In genomic region chr11:79718202-79718601, GRCm38 (mm10) we compare ENCODE assay signal across 26 mouse cellular contexts.
A peak's percentile ranks its signal among the peaks of the same experiment; 100 is the strongest.
DNase-seq lines count a peak whose midpoint lies in the region; ATAC-seq and TF ChIP-seq lines count a peak whose summit lies in the region.
"Had no signal": no experiment of that assay in that cellular context is flagged by ENCODE, and none has a peak within 500 bp of the region (broad histone marks: within the 10 kb centered on the region; RNA-seq: fewer than 3 reads in every experiment).

No protein-coding gene starts in this region.

- no peaks in the 10 kb centered on the region for H3K36me3 ChIP-seq in small intestine, adult 2 months (ENCODE audit: control insufficient read depth, insufficient read depth, low read length)
- H3K36me3 ChIP-seq: embryonic facial prominence, embryonic 10.5 days; embryonic facial prominence, embryonic 15.5 days; heart, embryonic 12.5 days; hindbrain, embryonic 13.5 days; lung, embryonic 15.5 days; midbrain, embryonic 13.5 days had no signal

- no peak overlapping the region for H3K4me3 ChIP-seq in layer of hippocampus, adult 2 months
- no peak overlapping the region for H3K4me3 ChIP-seq in small intestine, adult 2 months (ENCODE audit: low read depth, low read length)
- H3K4me3 ChIP-seq: embryonic facial prominence, embryonic 10.5 days; embryonic facial prominence, embryonic 15.5 days; heart, adult 2 months; heart, embryonic 12.5 days; hindbrain, embryonic 13.5 days; lung, embryonic 15.5 days; midbrain, embryonic 13.5 days had no signal

- peaks cover 3% of the 10 kb centered on the region; the same call in 1 of the 2 replicates for H3K27me3 ChIP-seq in small intestine, adult 2 months (ENCODE audit: control insufficient read depth, insufficient read depth, low read length)
- H3K27me3 ChIP-seq: embryonic facial prominence, embryonic 15.5 days had no signal

- ATAC-seq in activated CD4-positive, CD25-positive, alpha-beta regulatory T cell, adult 4 months: no peak
- no peak for ATAC-seq in erythroid progenitor cell, adult 5-6 weeks (replicated peaks; ENCODE audit: low FRiP score, poor library complexity, severe bottlenecking)
- ATAC-seq: midbrain, embryonic 13.5 days had no signal

- whole genome bisulfite sequencing in small intestine, adult 2 months: 60% methylated on average over 6 of the region's 6 CpGs

- peak; percentile 25 for DNase-seq in adrenal gland, postnatal 25 days
- no peak for DNase-seq in adrenal gland, postnatal 4 days (ENCODE audit: low spot score in 2 of 2)
- DNase-seq in layer of hippocampus, adult 2 months (ENCODE audit: low spot score in 2 of 2): no peak
- no peak for DNase-seq in layer of hippocampus, adult 11-12 months (ENCODE audit: low spot score)
- peak; percentile 82 for DNase-seq in brain, embryonic 14.5 days (ENCODE audit: low read depth)
- DNase-seq: cerebellum, adult 8-10 months; cerebellum, postnatal 25 days; heart, adult 2 months; heart, postnatal 4 days; kidney, adult 11 months; kidney, postnatal 25 days; retina, postnatal 1 day; right cerebral cortex, postnatal 14 days; spleen, adult 18-20 months; thymus, adult 2 months; thymus, postnatal 36 days had no signal

- H3K4me1 ChIP-seq in small intestine, adult 2 months (ENCODE audit: control insufficient read depth, insufficient read depth, insufficient read length, low read length): peaks cover 4% of the 10 kb centered on the region; the same call in 1 of the 2 replicates

- no peak for TF ChIP-seq POLR2A in brain, embryonic 14.5 days (IDR thresholded peaks at IDR 0.05; ENCODE audit: borderline replicate concordance, extremely low read depth, insufficient read depth, insufficient read length, poor library complexity, severe bottlenecking)
- no peak for TF ChIP-seq POLR2A in small intestine, adult 2 months (IDR thresholded peaks at IDR 0.05; ENCODE audit: low read depth, low read length)

- H3K27ac ChIP-seq in layer of hippocampus, adult 2 months: 0 out of 2 replicates have a peak overlapping the region, but pooled peaks have one; percentile 23
- peak overlapping the region; percentile 8; the same call in 1 of the 2 replicates for H3K27ac ChIP-seq in small intestine, adult 2 months (ENCODE audit: insufficient read depth, low read depth, low read length)
- H3K27ac ChIP-seq: embryonic facial prominence, embryonic 10.5 days; embryonic facial prominence, embryonic 15.5 days; heart, adult 2 months; hindbrain, embryonic 13.5 days; lung, embryonic 15.5 days; macrophage; midbrain, embryonic 13.5 days had no signal

- peak; percentile 21 for TF ChIP-seq CTCF in layer of hippocampus, adult 2 months (conservative IDR thresholded peaks at IDR 0.05)
- no peak for TF ChIP-seq CTCF in brain, embryonic 14.5 days (IDR thresholded peaks at IDR 0.05; ENCODE audit: borderline replicate concordance, extremely low read depth, insufficient read depth, insufficient read length)
- TF ChIP-seq CTCF in small intestine, adult 2 months (IDR thresholded peaks at IDR 0.05; ENCODE audit: extremely low read depth, insufficient read length, insufficient replicate concordance, low read depth, low read length): no peak

Comparison
In these comparisons a context has a peak if more than half of its experiments do, and no peak if none do; other contexts are left out.
1. DNase-seq: peak in adrenal gland, postnatal 25 days (single experiment) and brain, embryonic 14.5 days (single experiment); none in adrenal gland, postnatal 4 days (0 of 2), layer of hippocampus, adult 2 months (0 of 2) and layer of hippocampus, adult 11-12 months (single experiment).